Mouse (Mus musculus): ENCODE measurements around the gene Ajm1.

GRCm38 (mm10) chr2:25557964-25558360 is 23.6 kb downstream of the Ajm1 start:
- TF ChIP-seq CTCF (IDR thresholded peaks at IDR 0.05; ENCODE audit: low read depth) (no peak), EP300 (optimal IDR thresholded peaks at IDR 0.05) (no peak)

Data from stomach, postnatal 0 days (tissue).